Mouse (Mus musculus): ENCODE measurements around the gene Phtf1. TPM values are rescaled to one million over a fixed set of nuclear protein-coding genes. Genes with fewer than 3 reads are reported as not detected.

The Phtf1 gene
- 23.3 and 23.9 TPM in 2 replicates for polyA plus RNA-seq (2016; fragmentation: Nextera tagmentation; extraction: Ambion mirVana)

- no peaks in the 10 kb centered on the region for H3K9me3 ChIP-seq (replicated peaks)
- H3K27me3 ChIP-seq (replicated peaks): no peaks in the 10 kb centered on the region
- H3K9ac ChIP-seq: peak within 1 kb of the TSS; percentile 92
- peak within 1 kb of the TSS; percentile 83 for H3K4me2 ChIP-seq
- peak; percentile 96 for ATAC-seq (ENCODE audit: insufficient number of reproducible peaks, low FRiP score)
- H3K36me3 ChIP-seq: peaks cover 12% of the 10 kb centered on the region
- peak within 1 kb of the TSS; percentile 95 for H3K27ac ChIP-seq (ENCODE audit: poor library complexity, severe bottlenecking)
- H3K4me3 ChIP-seq: peak within 1 kb of the TSS; percentile 85
- WGBS: under 1% methylated on average over 70 of the region's 70 CpGs
- peaks cover 9% of the 10 kb centered on the region for H3K4me1 ChIP-seq (replicated peaks)
Measured at GRCm38 (mm10) chr3:103967861-103968691, at the start of gene Phtf1. Phtf1 (plus strand) TSS chr3:103968110.

GRCm38 (mm10) chr3:103920094-103920493 is 47.8 kb upstream of the Phtf1 start:
- ATAC-seq (ENCODE audit: insufficient number of reproducible peaks, low FRiP score): no peak
- no peaks in the 10 kb centered on the region for H3K9me3 ChIP-seq (replicated peaks)
- H3K4me3 ChIP-seq: no peak overlapping the region
- peaks cover 22% of the 10 kb centered on the region for H3K4me1 ChIP-seq (replicated peaks)
- H3K36me3 ChIP-seq: no peaks in the 10 kb centered on the region
- no peak overlapping the region for H3K4me2 ChIP-seq
- H3K27ac ChIP-seq (ENCODE audit: poor library complexity, severe bottlenecking): no peak overlapping the region
- 92% methylated on average over 1 of the region's 1 CpGs for WGBS
- no peak overlapping the region for H3K9ac ChIP-seq
- no peaks in the 10 kb centered on the region for H3K27me3 ChIP-seq (replicated peaks)

- Histone ChIP-seq H3K4me2 (no peak overlapping the region), H3K27ac (ENCODE audit: poor library complexity, severe bottlenecking) (no peak overlapping the region), H3K9me3 (replicated peaks) (no peaks in the 10 kb centered on the region), H3K27me3 (replicated peaks) (no peaks in the 10 kb centered on the region), H3K36me3 (peaks cover 8% of the 10 kb centered on the region; the same call in 1 of the 2 replicates), H3K4me1 (replicated peaks) (peaks cover 15% of the 10 kb centered on the region), H3K4me3 (no peak overlapping the region), H3K9ac (no peak overlapping the region)
- WGBS: 68% methylated on average over 3 of the region's 3 CpGs
- ATAC-seq (ENCODE audit: insufficient number of reproducible peaks, low FRiP score): no peak
Measured at GRCm38 (mm10) chr3:103925302-103925701, 42.6 kb upstream of the Phtf1 start.

GRCm38 (mm10) chr3:103927511-103927910 is 40.4 kb upstream of the Phtf1 start:
- Histone ChIP-seq H3K9me3 (replicated peaks) (no peaks in the 10 kb centered on the region), H3K4me2 (no peak overlapping the region), H3K4me1 (replicated peaks) (peaks cover 10% of the 10 kb centered on the region), H3K36me3 (peaks cover 21% of the 10 kb centered on the region), H3K4me3 (no peak overlapping the region), H3K27me3 (replicated peaks) (no peaks in the 10 kb centered on the region), H3K27ac (ENCODE audit: poor library complexity, severe bottlenecking) (no peak overlapping the region), H3K9ac (no peak overlapping the region)
- 69% methylated on average over 6 of the region's 6 CpGs for WGBS
- ATAC-seq (ENCODE audit: insufficient number of reproducible peaks, low FRiP score): no peak

GRCm38 (mm10) chr3:103944794-103945562 is 22.9 kb upstream of the Phtf1 start:
- Histone ChIP-seq H3K27ac (ENCODE audit: poor library complexity, severe bottlenecking) (no peak overlapping the region), H3K4me2 (no peak overlapping the region), H3K36me3 (0 out of 2 replicates have a peak, but pooled peaks cover 5% of the 10 kb centered on the region), H3K27me3 (replicated peaks) (no peaks in the 10 kb centered on the region), H3K4me3 (no peak overlapping the region), H3K9ac (no peak overlapping the region), H3K4me1 (replicated peaks) (no peaks in the 10 kb centered on the region), H3K9me3 (replicated peaks) (no peaks in the 10 kb centered on the region)
- 94% methylated on average over 1 of the region's 1 CpGs for WGBS
- no peak for ATAC-seq (ENCODE audit: insufficient number of reproducible peaks, low FRiP score)

GRCm38 (mm10) chr3:103948666-103949065 is 19.2 kb upstream of the Phtf1 start:
- no peaks in the 10 kb centered on the region for H3K27me3 ChIP-seq (replicated peaks)
- no peaks in the 10 kb centered on the region for H3K4me1 ChIP-seq (replicated peaks)
- no peak overlapping the region for H3K4me3 ChIP-seq
- no peak overlapping the region for H3K4me2 ChIP-seq
- WGBS: 88% methylated on average over 7 of the region's 7 CpGs
- H3K9ac ChIP-seq: no peak overlapping the region
- ATAC-seq (ENCODE audit: insufficient number of reproducible peaks, low FRiP score): no peak
- H3K36me3 ChIP-seq: 0 out of 2 replicates have a peak, but pooled peaks cover 5% of the 10 kb centered on the region
- H3K9me3 ChIP-seq (replicated peaks): no peaks in the 10 kb centered on the region
- H3K27ac ChIP-seq (ENCODE audit: poor library complexity, severe bottlenecking): no peak overlapping the region

GRCm38 (mm10) chr3:103960622-103961021 is 7.3 kb upstream of the Phtf1 start:
- H3K27ac ChIP-seq (ENCODE audit: poor library complexity, severe bottlenecking): no peak overlapping the region
- no peaks in the 10 kb centered on the region for H3K4me1 ChIP-seq (replicated peaks)
- no peak overlapping the region for H3K4me3 ChIP-seq
- H3K27me3 ChIP-seq (replicated peaks): no peaks in the 10 kb centered on the region
- no peak overlapping the region for H3K9ac ChIP-seq
- no peak for ATAC-seq (ENCODE audit: insufficient number of reproducible peaks, low FRiP score)
- H3K4me2 ChIP-seq: no peak overlapping the region
- no peaks in the 10 kb centered on the region for H3K9me3 ChIP-seq (replicated peaks)
- peaks cover 20% of the 10 kb centered on the region for H3K36me3 ChIP-seq
- 89% methylated on average over 3 of the region's 3 CpGs for WGBS

GRCm38 (mm10) chr3:103967231-103967630 is 679 bp upstream of the Phtf1 start:
- WGBS: 27% methylated on average over 2 of the region's 2 CpGs
- Histone ChIP-seq H3K27ac (ENCODE audit: poor library complexity, severe bottlenecking) (peak overlapping the region; percentile 95), H3K27me3 (replicated peaks) (no peaks in the 10 kb centered on the region), H3K9me3 (replicated peaks) (no peaks in the 10 kb centered on the region), H3K4me1 (replicated peaks) (peaks cover 9% of the 10 kb centered on the region), H3K4me3 (peak overlapping the region; percentile 85), H3K9ac (peak overlapping the region; percentile 92), H3K4me2 (peak overlapping the region; percentile 83), H3K36me3 (peaks cover 11% of the 10 kb centered on the region)
- ATAC-seq (ENCODE audit: insufficient number of reproducible peaks, low FRiP score): no peak

- Histone ChIP-seq H3K27me3 (replicated peaks) (no peaks in the 10 kb centered on the region), H3K27ac (ENCODE audit: poor library complexity, severe bottlenecking) (peak overlapping the region; percentile 95), H3K4me3 (peak overlapping the region; percentile 85), H3K4me2 (peak overlapping the region; percentile 83), H3K4me1 (replicated peaks) (peaks cover 9% of the 10 kb centered on the region), H3K9me3 (replicated peaks) (no peaks in the 10 kb centered on the region), H3K36me3 (peaks cover 12% of the 10 kb centered on the region; the same call in 1 of the 2 replicates), H3K9ac (peak overlapping the region; percentile 92)
- ATAC-seq (ENCODE audit: insufficient number of reproducible peaks, low FRiP score): peak; percentile 49
- 2% methylated on average over 24 of the region's 24 CpGs for WGBS
Measured at GRCm38 (mm10) chr3:103968701-103969100, 791 bp downstream of the Phtf1 start.

- ATAC-seq (ENCODE audit: insufficient number of reproducible peaks, low FRiP score): no peak
- Histone ChIP-seq H3K4me3 (no peak overlapping the region), H3K27ac (ENCODE audit: poor library complexity, severe bottlenecking) (no peak overlapping the region), H3K36me3 (peaks cover 17% of the 10 kb centered on the region; the same call in 1 of the 2 replicates), H3K4me2 (no peak overlapping the region), H3K9ac (no peak overlapping the region), H3K4me1 (replicated peaks) (peaks cover 9% of the 10 kb centered on the region), H3K9me3 (replicated peaks) (no peaks in the 10 kb centered on the region), H3K27me3 (replicated peaks) (no peaks in the 10 kb centered on the region)
- WGBS: 94% methylated on average over 2 of the region's 2 CpGs
Measured at GRCm38 (mm10) chr3:103971157-103971556, 3.2 kb downstream of the Phtf1 start.

- H3K9me3 ChIP-seq (replicated peaks): no peaks in the 10 kb centered on the region
- no peaks in the 10 kb centered on the region for H3K27me3 ChIP-seq (replicated peaks)
- ATAC-seq (ENCODE audit: insufficient number of reproducible peaks, low FRiP score): no peak
- no peak overlapping the region for H3K9ac ChIP-seq
- H3K4me3 ChIP-seq: no peak overlapping the region
- peaks cover 42% of the 10 kb centered on the region for H3K36me3 ChIP-seq
- no peaks in the 10 kb centered on the region for H3K4me1 ChIP-seq (replicated peaks)
- no peak overlapping the region for H3K4me2 ChIP-seq
- H3K27ac ChIP-seq (ENCODE audit: poor library complexity, severe bottlenecking): no peak overlapping the region
- 78% methylated on average over 4 of the region's 4 CpGs for WGBS
Measured at GRCm38 (mm10) chr3:103984556-103984955, 16.6 kb downstream of the Phtf1 start.

Measured in heart, embryonic 12.5 days (tissue).